Mouse (Mus musculus): ENCODE measurements around the gene Oit3.

Gene Oit3

GRCm38 (mm10) chr10:59441735-59442134, at the start of gene Oit3:
Oit3 (minus strand) TSS chr10:59441778.
- no peak for DNase-seq (ENCODE audit: low read depth)

GRCm38 (mm10) chr10:59490920-59491319, 49.3 kb upstream of the Oit3 start:
- no peak for DNase-seq (ENCODE audit: low read depth)

- no peak for DNase-seq (ENCODE audit: low read depth)
Measured at GRCm38 (mm10) chr10:59489411-59489810, 47.8 kb upstream of the Oit3 start.

- no peak for DNase-seq (ENCODE audit: low read depth)
Measured at GRCm38 (mm10) chr10:59487351-59487750, 45.8 kb upstream of the Oit3 start.

GRCm38 (mm10) chr10:59484318-59484717, 42.7 kb upstream of the Oit3 start:
- DNase-seq (ENCODE audit: low read depth): no peak

- DNase-seq (ENCODE audit: low read depth): no peak
Measured at GRCm38 (mm10) chr10:59481381-59481780, 39.8 kb upstream of the Oit3 start.

- DNase-seq (ENCODE audit: low read depth): no peak
Measured at GRCm38 (mm10) chr10:59470451-59470850, 28.9 kb upstream of the Oit3 start.

- DNase-seq (ENCODE audit: low read depth): no peak
Measured at GRCm38 (mm10) chr10:59467297-59467696, 25.7 kb upstream of the Oit3 start.

GRCm38 (mm10) chr10:59466626-59467025, 25.0 kb upstream of the Oit3 start:
- DNase-seq (ENCODE audit: low read depth): no peak

GRCm38 (mm10) chr10:59465546-59465945, 24.0 kb upstream of the Oit3 start:
- DNase-seq (ENCODE audit: low read depth): no peak

GRCm38 (mm10) chr10:59462307-59462706, 20.7 kb upstream of the Oit3 start:
- DNase-seq (ENCODE audit: low read depth): peak; percentile 21

GRCm38 (mm10) chr10:59459767-59460166, 18.2 kb upstream of the Oit3 start:
- DNase-seq (ENCODE audit: low read depth): no peak

- DNase-seq (ENCODE audit: low read depth): no peak
Measured at GRCm38 (mm10) chr10:59454631-59455030, 13.1 kb upstream of the Oit3 start.

- DNase-seq (ENCODE audit: low read depth): no peak
Measured at GRCm38 (mm10) chr10:59451839-59452238, 10.3 kb upstream of the Oit3 start.

GRCm38 (mm10) chr10:59447546-59447945, 6.0 kb upstream of the Oit3 start:
- no peak for DNase-seq (ENCODE audit: low read depth)

GRCm38 (mm10) chr10:59446911-59447437, 5.4 kb upstream of the Oit3 start:
- DNase-seq (ENCODE audit: low read depth): no peak

- no peak for DNase-seq (ENCODE audit: low read depth)
Measured at GRCm38 (mm10) chr10:59444635-59445034, 3.1 kb upstream of the Oit3 start.

- no peak for DNase-seq (ENCODE audit: low read depth)
Measured at GRCm38 (mm10) chr10:59444106-59444505, 2.5 kb upstream of the Oit3 start.

- DNase-seq (ENCODE audit: low read depth): no peak
Measured at GRCm38 (mm10) chr10:59443212-59443611, 1.6 kb upstream of the Oit3 start.

GRCm38 (mm10) chr10:59440177-59440576, 1.4 kb downstream of the Oit3 start:
- DNase-seq (ENCODE audit: low read depth): no peak

GRCm38 (mm10) chr10:59439508-59439931, 2.1 kb downstream of the Oit3 start:
- DNase-seq (ENCODE audit: low read depth): peak; percentile 45

- DNase-seq (ENCODE audit: low read depth): no peak
Measured at GRCm38 (mm10) chr10:59438651-59439050, 2.9 kb downstream of the Oit3 start.

GRCm38 (mm10) chr10:59435746-59436145, 5.8 kb downstream of the Oit3 start:
- DNase-seq (ENCODE audit: low read depth): no peak

- peak; percentile 77 for DNase-seq (ENCODE audit: low read depth)
Measured at GRCm38 (mm10) chr10:59430701-59431218, 10.8 kb downstream of the Oit3 start.

Data from fibroblast of lung, adult 2 months (primary cell).